Mouse (Mus musculus) Patski (cell line): ENCODE measurements around the gene Gon4l. TPM values are rescaled to one million over a fixed set of nuclear protein-coding genes. Genes with fewer than 3 reads are reported as not detected.
A peak's percentile ranks its signal among the peaks of the same experiment; 100 is the strongest.
"Not testable (repeated sequence)": the region's sequence is repeated elsewhere in the genome, so short reads cannot be mapped to it uniquely, and the experiment has no call there.

Source experiments
- ATAC-seq: fragments of 100-300 bp; one replicate; pipeline ENCODE4 v1.8.0; 2021
- CTCF ChIA-PET: fragments of 350-600 bp; sonication (Branson Sonifier 250); formaldehyde crosslinking; loops from one replicate; lab custom pipeline; 2022; ENCODE audit warnings: inconsistent platforms; lab: Charles Lee
- POLR2A ChIA-PET: fragments of 350-600 bp; sonication (Branson Sonifier 250); formaldehyde crosslinking; loops from one replicate; lab custom pipeline; 2022; ENCODE audit warnings: antibody characterized with exemption, inconsistent platforms; lab: Charles Lee
- DNase-seq: peaks from one replicate; pipeline ENCODE4 v3.0.0-alpha.2; 2011; ENCODE audit warnings: low read depth, low spot score
- H3K27me3 ChIP-seq: fragments of 371-371 bp; one replicate; pipeline ENCODE4 v1.5.1; 2021
- CTCF ChIP-seq: fragments of 100-300 bp; IDR thresholded peaks from one replicate; pipeline ENCODE4 v1.5.1; 2021
- in situ Hi-C: fragments of 300-500 bp; cut with MboI; formaldehyde crosslinking; loops from 3 replicates; pipeline ENCODE4 v1.11.1; 2018; ENCODE audit warnings: low pct_unique_long_range_greater_than_20kb, mixed read lengths
- polyA plus RNA-seq: library from polyadenylated mRNA; unstranded; gene quantifications from one replicate; pipeline ENCODE4 v1.2.3, GENCODE M21; 2021

Gene Gon4l
- polyA plus RNA-seq, result 45.0 TPM

DNA sequence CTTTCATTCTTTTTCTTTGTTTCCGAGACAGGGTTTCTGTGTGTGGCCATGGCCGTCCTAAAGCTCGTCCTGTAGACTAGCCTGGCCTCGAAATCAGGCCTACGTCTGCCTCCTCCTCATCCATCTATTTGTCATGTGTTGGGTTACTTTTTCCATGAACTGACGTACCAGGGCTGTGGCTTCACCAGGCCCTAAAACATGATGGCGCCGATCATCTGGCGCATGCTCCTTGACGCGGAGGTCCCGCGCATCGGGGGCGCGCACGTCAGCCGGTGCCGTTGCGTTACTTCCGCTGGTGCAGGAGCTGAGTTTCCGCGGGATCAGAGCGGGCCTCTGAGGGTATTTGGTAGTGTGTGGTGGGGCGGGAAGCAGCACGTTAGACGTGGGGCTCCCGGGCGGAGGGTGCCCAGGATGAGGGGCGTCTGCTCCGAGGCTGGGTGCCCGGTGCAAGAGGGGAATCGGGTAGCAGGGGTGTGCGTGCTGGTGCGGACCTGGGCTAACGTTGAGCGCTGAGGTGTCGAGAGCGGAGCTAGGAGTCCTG is at the start of gene Gon4l:
Gon4l (plus strand) TSS at position 281 of the 541 bp plus-strand sequence.
- in situ Hi-C loops, H3K27me3 ChIP-seq, CTCF ChIA-PET, DNase-seq, POLR2A ChIA-PET, ATAC-seq: not testable (repeated sequence)

DNA sequence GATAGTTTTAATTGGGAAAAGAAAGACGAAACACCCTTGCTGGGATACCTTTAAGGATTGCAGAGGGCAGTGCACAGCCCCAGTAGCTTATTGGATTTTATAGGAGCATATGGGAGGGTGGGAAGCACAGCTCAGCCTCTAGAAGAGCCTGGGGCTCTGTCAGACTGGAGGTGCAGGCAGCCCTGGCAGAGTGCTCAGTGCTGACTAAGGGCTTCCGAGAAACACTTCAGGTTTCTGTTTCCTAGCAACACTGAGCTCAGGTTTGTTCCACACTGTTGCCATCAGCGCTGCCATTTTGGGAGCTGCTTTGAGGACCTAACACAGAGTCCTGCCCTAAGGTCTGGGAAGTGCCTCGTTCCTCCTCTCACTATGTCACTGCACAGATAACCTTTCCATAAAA is 48.7 kb upstream of the Gon4l start:
- in situ Hi-C loops, H3K27me3 ChIP-seq, ATAC-seq, DNase-seq, CTCF ChIA-PET, POLR2A ChIA-PET: not testable (repeated sequence)

DNA sequence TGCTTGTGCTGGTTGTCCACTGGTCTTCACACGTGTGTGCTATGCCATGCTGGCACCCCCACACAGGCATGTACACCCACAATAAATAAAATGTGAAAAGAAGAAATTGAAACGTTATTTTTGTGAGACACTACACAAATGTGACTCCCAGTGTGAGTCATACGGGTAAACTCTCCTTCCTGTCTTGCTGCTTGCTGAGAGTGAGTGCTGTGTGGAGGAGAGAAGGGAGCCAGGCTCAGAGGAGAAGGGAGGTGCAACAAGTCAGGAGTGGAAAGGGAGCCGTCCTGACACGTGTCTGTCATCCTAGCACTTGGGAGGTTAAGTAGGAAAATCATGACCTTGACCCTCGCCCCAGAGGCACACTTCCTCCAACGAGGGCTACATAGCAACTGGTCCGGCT is 48.2 kb upstream of the Gon4l start:
- POLR2A ChIA-PET, CTCF ChIA-PET, in situ Hi-C loops, ATAC-seq, H3K27me3 ChIP-seq, DNase-seq: not testable (repeated sequence)

DNA sequence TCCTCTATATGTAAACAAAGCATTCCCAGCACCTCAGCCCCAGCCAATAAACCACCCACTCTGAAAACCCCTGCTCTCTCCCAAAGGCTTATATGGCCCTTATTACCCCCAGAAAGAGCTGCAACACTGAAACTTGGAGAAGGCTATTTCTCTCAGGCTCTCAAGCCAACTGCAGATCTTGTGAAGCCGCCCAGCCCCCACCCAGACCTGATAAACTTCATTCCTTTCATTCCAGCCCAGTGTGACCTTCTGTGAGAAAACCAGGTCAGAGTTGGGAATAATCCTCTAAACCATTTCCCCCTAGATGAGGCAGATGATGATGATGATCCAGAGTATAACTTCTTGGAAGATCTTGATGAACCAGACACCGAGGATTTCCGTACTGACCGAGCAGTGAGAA is 47.0 kb upstream of the Gon4l start:
- CTCF ChIA-PET, DNase-seq, in situ Hi-C loops, ATAC-seq, H3K27me3 ChIP-seq, POLR2A ChIA-PET: not testable (repeated sequence)

DNA sequence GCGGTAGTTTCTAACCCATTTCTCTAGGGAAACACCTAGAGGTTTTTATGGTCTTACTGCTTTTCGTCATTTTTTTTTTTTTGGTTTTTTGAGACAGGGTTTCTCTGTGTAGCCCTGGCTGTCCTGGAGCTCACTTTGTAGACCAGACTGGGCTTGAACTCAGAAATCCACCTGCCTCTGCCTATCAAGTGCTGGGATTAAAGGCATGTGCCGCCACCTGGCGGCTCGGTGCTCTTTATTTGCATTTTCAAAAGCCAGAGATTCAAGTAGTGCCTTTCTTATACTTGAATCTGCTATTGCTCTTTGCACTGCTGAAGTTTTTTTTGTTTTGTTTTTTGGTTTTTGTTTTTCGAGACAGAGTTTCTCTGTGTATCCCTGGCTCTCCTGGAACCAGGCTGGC is 37.5 kb upstream of the Gon4l start:
- POLR2A ChIA-PET, H3K27me3 ChIP-seq, DNase-seq, ATAC-seq, in situ Hi-C loops, CTCF ChIA-PET: not testable (repeated sequence)

DNA sequence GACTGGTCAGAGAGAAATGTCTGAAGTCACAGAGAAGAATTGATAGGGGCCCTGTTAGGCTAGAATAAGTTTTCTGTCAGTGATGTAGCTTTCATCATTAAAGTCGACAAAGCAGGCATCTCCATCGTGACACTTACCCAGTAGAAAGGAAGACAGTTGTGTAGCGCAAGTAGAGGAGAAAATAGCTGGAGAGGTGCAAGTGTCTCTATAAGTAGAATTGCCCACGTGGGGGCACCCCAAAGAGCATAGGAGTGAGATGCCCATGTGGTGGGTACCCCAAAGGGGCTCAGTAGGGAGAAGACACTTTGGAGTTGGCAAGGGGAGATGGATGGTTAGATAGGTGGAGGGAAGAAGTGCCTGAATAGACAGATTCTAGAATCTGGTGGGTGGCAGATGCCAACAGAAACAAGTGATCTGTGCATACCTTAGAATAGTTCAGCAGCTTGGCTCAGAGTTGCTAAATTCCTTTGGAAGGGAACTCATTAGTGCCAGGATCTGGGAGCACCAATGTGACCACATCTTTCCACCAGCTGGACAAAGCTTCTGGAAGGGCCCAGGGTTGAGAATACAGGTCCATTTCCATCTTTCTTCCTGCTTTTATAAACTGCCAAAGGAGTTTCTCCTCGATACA is 31.0 kb upstream of the Gon4l start:
- in situ Hi-C loops, result no loop called here
- POLR2A ChIA-PET, result no interaction called here
- ATAC-seq, result no peak
- CTCF ChIA-PET, result no interaction called here
- TF ChIP-seq CTCF, result no peak
- DNase-seq, result no peak
- no peaks in the 10 kb centered on the region for H3K27me3 ChIP-seq

DNA sequence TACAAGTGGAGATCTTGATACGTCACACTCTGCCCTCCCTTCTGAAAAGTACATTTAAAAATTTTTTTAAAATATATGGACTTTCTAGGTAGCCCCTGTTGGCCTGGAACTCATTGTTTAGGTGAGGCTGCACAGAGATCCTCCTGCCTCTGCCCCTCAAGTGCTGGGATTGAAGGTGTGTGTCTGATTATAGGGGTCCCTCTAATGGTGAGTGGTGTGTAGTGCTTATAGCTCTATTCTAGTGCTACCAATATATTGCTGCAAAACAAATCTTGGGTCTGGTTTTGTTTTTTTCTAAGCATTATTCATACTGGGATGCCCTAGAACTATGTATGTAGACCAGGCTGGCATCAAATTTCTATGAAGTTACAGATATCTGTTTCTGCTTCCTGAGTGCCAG is 9.3 kb upstream of the Gon4l start:
- POLR2A ChIA-PET, result no interaction called here
- peak; percentile 27 for TF ChIP-seq CTCF
- DNase-seq (no peak), ATAC-seq (no peak)
- H3K27me3 ChIP-seq, result no peaks in the 10 kb centered on the region
- CTCF ChIA-PET, result no interaction called here
- in situ Hi-C loops, result no loop called here

DNA sequence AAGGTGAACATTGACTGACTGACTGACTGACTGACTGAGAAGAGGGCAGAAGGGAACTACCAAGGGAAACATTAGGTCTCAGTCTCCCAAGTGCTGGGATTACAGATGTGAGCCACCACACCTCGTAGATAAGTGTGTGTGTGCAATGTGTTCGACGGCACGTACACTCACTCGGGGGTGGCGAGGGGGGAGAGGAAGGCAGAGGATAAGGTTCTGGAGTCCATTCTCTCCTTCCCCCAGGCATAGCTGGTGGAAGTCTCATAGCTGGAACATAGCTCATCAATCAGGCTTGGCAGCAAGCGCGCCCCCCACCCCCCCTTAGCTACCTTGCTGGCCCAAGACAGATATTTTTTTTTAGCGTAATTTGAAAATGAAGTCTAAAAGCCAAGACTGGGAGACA is 7.8 kb upstream of the Gon4l start:
- TF ChIP-seq CTCF, result no peak
- POLR2A ChIA-PET, result no interaction called here
- DNase-seq, result no peak

DNA sequence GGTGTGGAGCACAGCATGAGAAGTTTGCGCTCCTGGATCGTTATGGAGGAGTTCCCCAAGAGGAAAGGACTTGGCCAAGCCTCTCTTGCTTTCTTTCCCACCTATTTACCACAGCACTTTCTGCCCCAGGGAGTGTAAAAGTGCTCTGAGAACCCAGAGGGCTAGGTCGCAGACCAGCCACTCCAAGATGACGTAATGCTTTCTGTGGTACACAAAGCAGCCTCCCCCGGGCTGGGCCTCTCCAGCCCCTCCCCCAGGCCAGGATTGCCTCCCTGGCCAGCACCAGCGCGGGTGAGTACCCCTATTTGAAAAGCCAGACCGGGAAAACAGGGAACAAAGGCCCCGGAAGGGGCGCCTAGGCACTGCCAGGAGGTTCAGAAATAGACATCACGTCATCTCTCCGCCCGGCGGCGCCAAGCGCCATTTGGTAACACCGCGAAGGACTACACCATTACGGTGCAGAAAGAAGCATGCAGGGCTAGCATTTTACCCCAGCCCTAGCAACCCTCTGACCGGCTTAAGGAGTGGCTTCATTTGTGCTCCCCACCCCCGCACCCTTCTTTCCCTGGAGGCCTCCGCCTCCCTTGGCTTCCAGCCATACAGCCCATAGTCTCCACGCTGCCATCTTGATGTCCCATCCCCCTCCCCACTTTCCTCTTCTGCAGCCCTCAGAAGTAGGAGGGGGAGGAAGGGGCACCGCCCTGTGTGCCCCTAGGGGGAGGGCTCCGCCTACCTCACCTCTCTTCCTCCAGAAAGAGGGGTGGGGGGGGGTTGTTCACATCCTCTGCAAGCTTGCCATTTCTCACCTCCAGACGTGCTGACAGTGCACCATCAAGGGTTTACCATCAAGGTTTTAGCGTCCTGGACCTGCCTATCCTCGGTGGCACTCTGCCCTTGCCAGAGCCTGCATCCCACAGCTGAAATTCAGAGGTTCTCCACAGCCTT is 3.6 kb upstream of the Gon4l start:
- POLR2A ChIA-PET, DNase-seq, in situ Hi-C loops, CTCF ChIA-PET, H3K27me3 ChIP-seq: not testable (repeated sequence)
- ATAC-seq, result peak; percentile 55

More for the DNA sequence above, 7.8 kb upstream of the Gon4l start:
- CTCF ChIA-PET, result no interaction called here
- ATAC-seq, result no peak
- H3K27me3 ChIP-seq, result no peaks in the 10 kb centered on the region
- in situ Hi-C loops, result no loop called here

DNA sequence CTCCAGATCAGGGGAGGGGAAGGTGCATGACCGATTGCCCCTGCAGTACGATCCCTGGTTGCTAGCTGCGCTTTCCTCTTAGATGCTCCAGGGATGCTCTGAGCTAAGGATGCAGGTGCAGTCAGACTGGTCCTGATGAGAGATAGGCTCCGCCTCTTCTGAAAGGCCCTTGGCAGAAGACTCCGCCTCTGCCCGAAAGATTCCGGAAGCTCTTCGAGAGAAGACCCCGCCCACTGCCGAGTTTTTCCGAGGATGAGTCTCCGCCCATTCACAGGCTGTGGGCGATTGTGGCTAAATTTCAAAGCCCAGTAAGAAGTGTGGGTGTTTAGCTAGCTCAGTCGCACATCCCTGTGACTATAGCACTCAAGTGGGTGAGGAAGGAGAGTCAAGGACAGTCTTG is 2.6 kb upstream of the Gon4l start:
- CTCF ChIA-PET, POLR2A ChIA-PET, in situ Hi-C loops, H3K27me3 ChIP-seq, ATAC-seq, DNase-seq: not testable (repeated sequence)

DNA sequence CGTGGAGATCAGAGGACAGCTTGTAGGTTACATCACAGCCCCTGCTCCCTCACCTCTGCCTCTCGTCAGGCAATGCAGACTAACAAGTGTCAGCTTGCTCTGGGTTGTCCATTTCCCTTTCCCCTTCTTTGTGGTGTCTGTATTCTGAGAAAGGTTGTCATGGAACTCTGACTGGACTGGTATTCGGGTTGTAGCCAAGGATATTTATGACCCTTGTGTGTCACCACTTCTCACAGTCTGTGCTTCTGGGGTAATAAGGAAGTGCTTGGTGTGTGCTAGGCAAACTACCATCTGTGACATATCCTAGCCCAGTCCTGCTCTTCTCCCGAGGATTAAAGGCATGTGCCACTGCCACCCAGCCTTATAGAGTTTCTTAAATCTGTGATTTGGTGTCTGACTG is 14.1 kb downstream of the Gon4l start:
- no peaks in the 10 kb centered on the region for H3K27me3 ChIP-seq
- DNase-seq (no peak), ATAC-seq (no peak)
- in situ Hi-C loops, result no loop called here
- ChIA-PET CTCF (interaction anchor here (1.3 kb wide), 1 partner anchor 10 kb away, joined by 3 read pairs; no protein-coding TSS in a partner anchor), POLR2A (no interaction called here)
- no peak for TF ChIP-seq CTCF
